Mouse (Mus musculus) hindbrain, embryonic 11.5 days (tissue): Measurements from ENCODE around the gene Grasp. TPM values are rescaled to one million over a fixed set of nuclear protein-coding genes. Genes with fewer than 3 reads are reported as not detected.

Experiments used
- ATAC-seq: fragments of 200-750 bp; cut with Nextera tagmentation; 2 replicates; pipeline ENCODE4 v1.8.0; 2017; ENCODE audit warnings: mild to moderate bottlenecking, moderate TSS enrichment, moderate library complexity; ENCODE audit not compliant: low FRiP score
- DNase-seq: peaks from one replicate; pipeline ENCODE4 v3.0.0-alpha.2; 2015; ENCODE audit warnings: low spot score
- H3K27ac ChIP-seq: fragments of 300-500 bp; sonication (generic); 2 replicates; pipeline ENCODE4 v1.5.1; 2014; ENCODE audit warnings: mild to moderate bottlenecking, low read depth, low read length
- H3K27me3 ChIP-seq: fragments of 300-500 bp; sonication (generic); 2 replicates; pipeline ENCODE4 v1.6.1; 2014; ENCODE audit warnings: mild to moderate bottlenecking, low read length, moderate library complexity, mixed read lengths; ENCODE audit not compliant: control insufficient read depth, insufficient read depth
- H3K36me3 ChIP-seq: fragments of 300-500 bp; sonication (generic); 2 replicates; pipeline ENCODE4 v1.6.1; 2014; ENCODE audit warnings: mild to moderate bottlenecking, low read length, moderate library complexity, mixed read lengths; ENCODE audit not compliant: control insufficient read depth, insufficient read depth
- H3K4me1 ChIP-seq: fragments of 300-500 bp; sonication (generic); replicated peaks from 2 replicates; pipeline ENCODE4 v1.6.1; 2014; ENCODE audit warnings: low read length, mixed read lengths; ENCODE audit not compliant: control insufficient read depth, insufficient read depth
- H3K4me2 ChIP-seq: fragments of 300-500 bp; sonication (generic); replicated peaks from 2 replicates; pipeline ENCODE4 v1.6.1; 2014; ENCODE audit warnings: mild to moderate bottlenecking, low read depth, low read length
- H3K4me3 ChIP-seq: fragments of 300-500 bp; sonication (generic); 2 replicates; pipeline ENCODE4 v1.5.1; 2014; ENCODE audit warnings: low read depth, low read length
- H3K9ac ChIP-seq: fragments of 300-500 bp; sonication (generic); 2 replicates; pipeline ENCODE4 v1.6.1; 2014; ENCODE audit warnings: low read depth, low read length
- H3K9me3 ChIP-seq: fragments of 300-500 bp; sonication (generic); 2 replicates; pipeline ENCODE4 v1.6.1; 2016; ENCODE audit warnings: low read length; ENCODE audit not compliant: control insufficient read depth
- WGBS: fragments of 180-500 bp; shearing (Covaris S2); extraction: QIAGEN DNeasy Blood & Tissue Kit; methylation state at CpG from one replicate; pipeline ENCODE4 v1.1.7; 2014; 5-methylcytosine and 5-hydroxymethylcytosine counted together
- polyA plus RNA-seq: library from polyadenylated mRNA; unstranded; fragments of >200 nt; fragmentation: Nextera tagmentation; extraction: Ambion mirVana; gene quantifications from 2 replicates; pipeline ENCODE4 v1.2.1, GENCODE M21; 2014

The Grasp gene
- polyA plus RNA-seq, 1 experiment from 2014 or later = 4.5 TPM

DNA sequence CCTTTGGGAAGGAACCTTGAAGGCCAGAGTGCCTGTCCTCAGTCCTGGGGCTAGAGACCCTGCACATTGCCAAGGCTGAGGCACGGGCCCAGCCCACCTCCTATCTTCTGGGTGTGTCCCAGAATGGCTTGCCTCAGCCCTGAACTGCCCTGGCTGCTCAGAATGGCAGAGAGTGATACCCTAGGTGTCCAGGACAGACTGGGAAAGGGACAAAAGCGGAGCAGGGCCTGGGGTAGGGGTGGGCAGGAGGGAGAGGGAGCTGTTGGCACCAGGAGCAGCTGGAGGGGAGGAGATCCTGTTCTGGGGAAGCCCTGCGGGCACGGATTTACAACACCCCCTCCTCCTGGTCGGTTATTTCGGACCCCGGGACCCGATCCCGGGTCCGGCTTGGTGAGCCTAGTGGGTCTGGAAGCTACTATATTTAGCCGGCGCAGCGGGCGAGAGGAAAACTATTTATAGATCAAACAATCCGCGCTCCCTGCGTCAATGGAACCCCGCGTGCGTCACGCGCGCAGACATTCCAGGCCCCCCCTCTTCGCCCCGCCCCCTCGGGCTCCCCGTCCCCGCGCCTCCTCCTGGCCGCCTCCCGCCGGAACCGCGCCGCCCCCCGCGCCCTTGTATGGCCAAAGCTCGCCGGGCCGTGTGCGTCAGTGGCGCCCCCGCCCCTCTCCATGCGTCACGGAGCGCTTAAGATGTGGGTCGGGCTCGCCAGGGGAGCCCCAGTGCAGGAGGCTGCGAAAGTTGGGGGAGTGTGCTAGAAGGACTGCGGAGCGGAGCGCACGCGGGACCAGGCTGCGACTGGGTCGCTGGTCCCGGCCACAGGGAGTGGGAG lies 42.4 kb downstream of the Grasp start:
- H3K4me3 ChIP-seq = peak overlapping the region; percentile 44
- no peaks in the 10 kb centered on the region for H3K9me3 ChIP-seq
- ATAC-seq (peak; percentile 68), DNase-seq (peak; percentile 76)
- peak overlapping the region; percentile 49 for H3K9ac ChIP-seq
- 1% methylated on average over 49 of the region's 57 CpGs for WGBS
- H3K27me3 ChIP-seq = peaks cover 25% of the 10 kb centered on the region
- no peaks in the 10 kb centered on the region for H3K36me3 ChIP-seq
- H3K4me1 ChIP-seq = peaks cover 3% of the 10 kb centered on the region
- 0 out of 2 replicates have a peak overlapping the region, but pooled peaks have one; percentile 6 for H3K27ac ChIP-seq
- H3K4me2 ChIP-seq = peak overlapping the region; percentile 93

DNA sequence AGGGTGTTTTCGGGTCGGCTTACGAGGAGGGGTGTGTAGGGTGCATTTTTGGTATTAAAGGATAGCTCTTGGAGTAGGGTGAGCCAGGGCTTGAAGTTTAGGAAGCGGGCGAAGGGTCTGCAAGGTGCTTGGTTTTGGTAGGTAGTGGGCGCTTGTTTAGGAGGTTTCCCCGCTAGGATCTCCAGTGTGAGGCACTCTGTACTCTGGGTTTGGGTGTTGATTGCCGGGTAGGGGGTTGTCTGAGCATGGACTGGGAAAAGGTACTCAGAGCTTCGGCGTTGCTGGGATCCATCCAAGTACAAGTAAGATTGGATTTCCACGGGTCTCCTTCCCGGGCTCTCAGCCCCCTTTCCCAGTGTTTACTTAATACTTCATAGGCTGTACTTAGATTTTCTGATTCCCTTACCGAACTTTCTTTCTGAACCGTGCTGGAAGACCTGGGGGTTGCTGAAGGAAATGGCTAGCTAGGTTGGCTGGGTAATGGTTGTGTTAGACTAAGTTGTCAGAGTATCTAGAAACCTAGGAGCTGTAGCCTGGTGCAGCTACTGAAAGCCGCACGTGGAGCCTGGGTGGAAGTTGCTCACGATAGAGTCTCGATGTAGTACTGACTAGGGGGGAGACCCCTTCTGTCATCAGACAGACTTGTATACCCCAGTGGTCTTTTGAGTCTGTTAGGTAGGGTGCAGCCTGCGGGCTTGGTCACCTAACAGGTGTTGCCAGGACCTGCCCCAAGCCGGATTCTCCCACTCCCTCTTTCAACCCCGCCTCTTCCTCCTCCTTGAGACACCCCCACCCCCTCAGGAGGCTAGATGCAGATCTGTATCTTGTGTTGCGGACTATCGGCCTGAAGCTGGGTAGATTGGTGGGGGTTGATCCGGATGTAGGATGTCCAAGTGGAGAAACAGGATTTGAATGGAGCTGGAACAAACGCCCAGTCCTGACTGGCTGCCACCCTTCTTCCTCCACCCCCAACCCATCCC lies 43.4 kb downstream of the Grasp start:
- Histone ChIP-seq H3K9me3 (no peaks in the 10 kb centered on the region), H3K9ac (peak overlapping the region; percentile 49), H3K27me3 (peaks cover 25% of the 10 kb centered on the region), H3K4me2 (peak overlapping the region; percentile 93), H3K4me3 (peak overlapping the region; percentile 44), H3K4me1 (peaks cover 3% of the 10 kb centered on the region), H3K27ac (0 out of 2 replicates have a peak overlapping the region, but pooled peaks have one; percentile 6), H3K36me3 (no peaks in the 10 kb centered on the region)
- peak; percentile 19; the same call in 1 of the 2 replicates for ATAC-seq
- 6% methylated on average over 25 of the region's 25 CpGs for WGBS
- DNase-seq = no peak

DNA sequence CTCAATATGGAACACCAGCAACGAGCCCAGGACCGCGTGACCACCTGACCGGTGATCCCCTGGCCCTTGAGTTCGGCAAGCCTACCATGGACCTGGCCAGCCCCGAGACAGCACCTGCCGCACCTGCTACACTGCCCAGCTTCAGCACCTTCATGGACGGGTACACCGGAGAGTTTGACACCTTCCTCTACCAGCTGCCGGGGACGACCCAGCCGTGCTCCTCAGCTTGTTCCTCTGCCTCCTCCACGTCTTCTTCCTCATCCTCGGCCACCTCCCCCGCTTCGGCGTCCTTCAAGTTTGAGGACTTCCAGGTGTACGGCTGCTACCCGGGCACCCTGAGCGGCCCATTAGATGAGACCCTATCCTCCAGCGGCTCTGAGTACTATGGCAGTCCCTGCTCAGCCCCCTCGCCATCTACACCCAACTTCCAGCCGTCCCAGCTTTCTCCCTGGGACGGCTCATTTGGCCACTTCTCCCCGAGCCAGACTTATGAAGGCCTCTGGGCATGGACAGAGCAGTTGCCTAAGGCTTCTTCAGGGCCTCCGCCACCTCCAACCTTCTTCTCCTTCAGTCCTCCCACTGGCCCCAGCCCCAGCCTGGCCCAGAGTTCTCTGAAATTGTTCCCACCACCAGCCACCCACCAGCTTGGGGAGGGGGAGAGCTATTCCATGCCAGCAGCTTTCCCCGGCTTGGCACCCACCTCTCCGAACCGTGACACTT lies 46.3 kb downstream of the Grasp start:
- Histone ChIP-seq H3K4me3 (no peak overlapping the region), H3K9me3 (no peaks in the 10 kb centered on the region), H3K27ac (no peak overlapping the region), H3K36me3 (no peaks in the 10 kb centered on the region), H3K4me1 (peaks cover 3% of the 10 kb centered on the region), H3K4me2 (no peak overlapping the region), H3K9ac (no peak overlapping the region), H3K27me3 (peaks cover 25% of the 10 kb centered on the region)
- DNase-seq (no peak), ATAC-seq (no peak)
- WGBS = 91% methylated on average over 29 of the region's 29 CpGs

DNA sequence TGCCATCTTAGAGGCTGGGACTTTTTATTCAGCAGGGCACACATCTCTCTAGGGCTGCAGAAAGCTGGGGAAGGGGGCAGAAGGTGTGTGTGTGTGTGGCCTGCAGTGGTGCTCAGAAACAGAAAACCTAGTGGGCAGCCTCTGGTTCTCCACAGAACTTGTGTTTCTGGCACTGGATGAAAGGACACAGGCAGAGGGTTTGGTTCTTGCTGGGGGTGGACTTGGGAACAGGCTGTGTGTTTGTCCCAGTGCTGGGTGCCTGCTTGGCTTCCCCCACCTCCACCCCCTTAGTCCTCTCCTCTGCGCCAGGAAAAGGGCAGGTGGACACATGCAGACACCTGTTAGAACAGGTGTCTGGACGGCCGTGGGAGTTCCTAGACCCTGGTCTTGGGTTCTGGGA lies 47.1 kb downstream of the Grasp start:
- Histone ChIP-seq H3K4me1 (peaks cover 3% of the 10 kb centered on the region), H3K4me3 (no peak overlapping the region), H3K9me3 (no peaks in the 10 kb centered on the region), H3K27ac (no peak overlapping the region), H3K36me3 (no peaks in the 10 kb centered on the region), H3K4me2 (no peak overlapping the region), H3K9ac (no peak overlapping the region), H3K27me3 (peaks cover 18% of the 10 kb centered on the region)
- WGBS = 62% methylated on average over 3 of the region's 3 CpGs
- ATAC-seq (no peak), DNase-seq (no peak)

DNA sequence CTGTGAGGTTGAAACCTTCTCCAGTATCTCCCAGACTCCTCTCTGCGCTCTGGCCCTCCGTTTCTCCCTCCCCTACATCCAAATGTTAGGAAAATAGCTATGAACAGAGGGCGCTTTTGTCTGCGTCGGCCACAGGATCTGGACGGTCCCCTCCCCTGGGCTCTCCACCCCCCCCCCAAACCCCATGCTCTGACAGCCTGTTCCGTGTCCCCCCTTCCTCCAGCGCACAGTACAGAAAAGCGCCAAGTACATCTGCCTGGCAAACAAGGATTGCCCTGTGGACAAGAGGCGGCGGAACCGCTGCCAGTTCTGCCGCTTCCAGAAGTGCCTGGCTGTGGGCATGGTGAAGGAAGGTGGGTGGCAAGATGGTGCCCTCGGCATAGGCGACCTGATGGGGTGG lies 47.5 kb downstream of the Grasp start:
- Histone ChIP-seq H3K4me3 (no peak overlapping the region), H3K9ac (no peak overlapping the region), H3K27me3 (peaks cover 15% of the 10 kb centered on the region), H3K27ac (no peak overlapping the region), H3K4me2 (no peak overlapping the region), H3K9me3 (no peaks in the 10 kb centered on the region), H3K36me3 (no peaks in the 10 kb centered on the region), H3K4me1 (peaks cover 3% of the 10 kb centered on the region)
- no peak for ATAC-seq
- WGBS = 87% methylated on average over 15 of the region's 15 CpGs
- no peak for DNase-seq

DNA sequence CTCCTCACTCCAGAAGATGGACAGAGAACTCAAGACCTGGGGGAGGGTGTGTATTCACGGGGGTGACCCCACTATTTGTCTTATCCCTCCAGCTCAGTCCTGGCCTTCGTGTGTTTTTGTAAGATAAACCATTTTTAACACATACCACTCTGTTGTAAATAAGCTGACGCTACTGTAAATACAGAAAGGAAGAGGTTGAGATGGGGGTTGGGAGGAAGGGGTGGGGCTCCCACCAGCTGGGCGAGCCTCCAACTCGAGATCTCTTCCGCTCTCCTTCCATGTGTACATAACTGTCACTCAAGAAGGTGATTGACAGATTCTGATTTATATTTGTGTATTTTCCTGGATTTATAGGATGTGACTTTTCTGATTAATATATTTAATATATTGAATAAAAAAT lies 50.4 kb downstream of the Grasp start:
- no peak for DNase-seq
- WGBS = 81% methylated on average over 6 of the region's 6 CpGs
- no peaks in the 10 kb centered on the region for H3K9me3 ChIP-seq
- no peak overlapping the region for H3K4me3 ChIP-seq
- ATAC-seq = no peak
- H3K36me3 ChIP-seq = no peaks in the 10 kb centered on the region
- H3K9ac ChIP-seq = no peak overlapping the region
- H3K27ac ChIP-seq = no peak overlapping the region
- H3K4me2 ChIP-seq = no peak overlapping the region
- H3K4me1 ChIP-seq = peaks cover 5% of the 10 kb centered on the region; the same call in 1 of the 2 replicates
- no peaks in the 10 kb centered on the region for H3K27me3 ChIP-seq

DNA sequence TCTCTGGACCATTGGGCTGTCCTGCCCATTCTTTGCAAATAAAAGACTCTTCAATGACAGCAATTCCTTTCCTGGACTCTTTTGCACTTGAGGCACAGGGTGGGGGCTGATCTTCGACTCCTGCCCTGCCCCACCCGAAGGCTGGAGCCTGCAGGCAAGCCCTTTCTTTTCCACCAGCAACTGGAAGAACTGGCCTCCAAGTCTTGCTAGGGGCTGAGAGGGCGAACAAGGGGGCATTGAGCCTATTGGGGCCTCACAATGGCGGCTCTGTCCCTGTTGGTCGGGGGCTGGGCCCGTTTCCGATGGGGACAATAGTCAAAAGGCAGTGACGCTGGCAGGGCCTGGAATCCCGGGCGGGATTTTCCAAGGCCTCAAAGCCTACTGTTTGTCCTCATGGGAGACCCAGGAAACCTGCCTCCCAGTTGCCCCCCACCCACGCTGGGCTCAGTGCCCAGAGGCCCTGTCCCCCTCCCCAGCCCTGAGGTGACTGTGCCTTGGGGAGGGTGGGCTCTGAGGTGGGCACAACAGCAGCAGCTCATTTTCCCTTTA lies 53.4 kb downstream of the Grasp start:
- Histone ChIP-seq H3K4me2 (no peak overlapping the region; the same call in 1 of the 2 replicates), H3K27ac (peak overlapping the region; percentile 54)

DNA sequence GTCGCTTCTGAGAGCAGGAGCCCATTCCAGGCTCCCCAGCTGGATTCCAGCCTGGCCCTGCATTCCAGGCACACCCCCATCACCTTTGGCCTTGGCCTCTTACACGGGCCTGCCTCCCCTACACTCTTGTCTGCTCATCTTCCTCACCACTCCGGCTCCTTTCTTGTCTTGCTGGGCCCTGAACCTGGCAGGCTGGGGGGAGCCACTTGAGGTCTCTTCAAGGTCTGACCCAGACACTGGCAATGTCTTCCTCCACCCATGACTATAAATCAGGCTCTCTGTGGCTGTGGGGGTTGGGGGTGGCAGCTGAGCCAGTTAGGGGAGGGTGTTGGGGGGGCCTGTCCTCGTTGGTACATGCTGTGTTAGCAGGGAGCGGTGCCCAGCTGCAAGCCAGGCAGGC lies 54.6 kb downstream of the Grasp start:
- 49% methylated on average over 5 of the region's 5 CpGs for WGBS
- no peaks in the 10 kb centered on the region for H3K27me3 ChIP-seq
- no peak for DNase-seq
- ATAC-seq = no peak
- peaks cover 5% of the 10 kb centered on the region; the same call in 1 of the 2 replicates for H3K4me1 ChIP-seq
- no peak overlapping the region for H3K27ac ChIP-seq
- H3K9me3 ChIP-seq = no peaks in the 10 kb centered on the region
- H3K9ac ChIP-seq = no peak overlapping the region
- no peak overlapping the region for H3K4me3 ChIP-seq
- H3K4me2 ChIP-seq = no peak overlapping the region
- H3K36me3 ChIP-seq = no peaks in the 10 kb centered on the region

More for the DNA sequence above, 53.4 kb downstream of the Grasp start:
- H3K27me3 ChIP-seq = no peaks in the 10 kb centered on the region
- DNase-seq (peak; percentile 64), ATAC-seq (peak; percentile 78)
- no peak overlapping the region for H3K4me3 ChIP-seq
- no peaks in the 10 kb centered on the region for H3K36me3 ChIP-seq
- H3K9ac ChIP-seq = no peak overlapping the region; the same call in 1 of the 2 replicates
- no peaks in the 10 kb centered on the region for H3K9me3 ChIP-seq
- peaks cover 5% of the 10 kb centered on the region; the same call in 1 of the 2 replicates for H3K4me1 ChIP-seq
- 25% methylated on average over 11 of the region's 11 CpGs for WGBS
